Mouse (Mus musculus): Measurements from ENCODE around the gene Lamp1.

DNA sequence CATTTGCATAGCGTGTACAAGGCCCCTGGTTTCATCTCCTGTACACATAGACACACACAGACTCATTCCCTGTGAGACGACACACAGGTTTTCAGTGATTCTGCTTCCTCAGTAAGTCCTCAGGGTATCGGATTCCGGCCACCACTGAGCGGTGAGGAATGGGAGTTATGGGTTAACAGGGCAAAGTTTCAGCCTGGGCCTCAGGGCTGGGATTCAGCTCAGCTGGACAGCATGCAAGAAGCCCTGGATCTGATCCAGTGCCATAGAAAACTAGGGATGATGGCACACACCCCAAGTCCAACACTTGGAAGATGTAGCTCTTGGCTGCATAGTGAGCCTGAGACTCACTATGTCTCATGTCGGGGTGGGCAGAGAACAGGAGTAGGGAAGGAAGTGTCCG lies 21.0 kb downstream of the Lamp1 start:
- no peak for TF ChIP-seq CTCF (IDR thresholded peaks at IDR 0.05; ENCODE audit: insufficient read depth, low read depth, low read length)
- TF ChIP-seq POLR2A (IDR thresholded peaks at IDR 0.05; ENCODE audit: insufficient read depth, low read depth, low read length), result no peak

Measured in olfactory bulb, adult 2 months (tissue).